Mouse (Mus musculus) adrenal gland, adult (tissue): ENCODE measurements at regions not wholly inside any gene's neighbourhood (a gene's known extent, or its start where the extent isn't known, plus 50 kb on each side); places are given as distances from the start of the nearest gene placed in this dataset.

Experiments used
- DNase-seq, 2 experiments: peaks; one replicate each; pipeline ENCODE4 v3.0.0; 2022 to 2023; ENCODE audit warnings: low spot score in 1 of 2; ENCODE audit not compliant: inconsistent age in 2 of 2

DNA sequence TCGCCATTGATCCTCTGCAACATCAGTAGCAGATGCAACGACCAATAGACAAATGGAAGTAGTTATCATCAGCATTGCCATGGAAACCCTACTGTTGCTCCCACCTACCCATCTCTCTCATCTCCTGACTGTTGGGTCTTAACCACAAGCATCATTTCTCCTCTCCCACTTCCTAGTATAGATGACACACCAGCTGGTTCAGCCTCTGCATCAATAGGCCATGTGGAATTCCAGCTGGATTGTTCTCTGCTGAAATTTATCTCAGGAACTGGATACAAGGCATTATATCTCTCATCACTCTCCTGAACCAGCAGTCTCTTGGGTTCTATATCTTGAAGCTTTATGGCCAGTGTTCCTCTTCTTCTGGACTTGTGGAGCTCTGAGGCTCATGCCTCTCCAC is 219.3 kb downstream of the Ice1 start:
- DNase-seq, result no peak

DNA sequence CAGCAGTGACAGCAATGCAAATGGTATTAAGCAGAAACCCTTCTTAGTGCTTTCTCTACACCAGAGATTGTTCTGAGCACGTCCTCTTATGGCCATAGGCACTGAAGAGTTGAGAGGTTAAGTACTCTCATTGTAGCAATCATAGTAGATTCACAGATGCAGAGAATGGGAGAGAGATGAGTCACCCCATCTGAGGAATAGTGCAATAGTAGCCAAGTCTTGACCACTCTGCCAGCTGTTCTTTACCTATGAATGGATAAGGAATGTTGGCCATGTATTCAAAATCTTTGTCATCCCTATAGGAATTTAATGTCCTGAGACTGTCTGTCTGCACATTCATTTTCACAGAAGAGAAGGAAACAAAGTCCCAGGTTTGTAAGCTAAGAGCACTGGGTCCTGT is 198.0 kb downstream of the Ice1 start:
- DNase-seq, result no peak

DNA sequence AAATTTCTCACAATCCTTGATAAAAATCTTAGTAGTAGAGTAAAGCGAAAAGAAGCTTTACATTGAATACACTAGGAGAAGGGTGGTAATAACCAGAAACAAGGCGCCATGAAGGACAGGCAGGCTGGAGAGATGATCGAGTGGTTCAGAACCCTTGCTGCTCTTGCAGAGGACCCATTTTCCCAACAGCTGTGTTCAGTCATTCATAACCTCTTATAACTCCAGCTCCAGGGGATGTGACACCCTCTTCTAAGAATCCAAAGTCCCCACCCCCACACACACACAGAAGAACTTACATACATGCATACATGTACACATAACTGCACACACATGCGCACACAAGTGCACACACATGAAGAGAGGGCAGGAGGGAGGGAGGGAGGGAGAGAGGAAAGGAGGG is 190.5 kb downstream of the Ice1 start:
- no peak for DNase-seq

DNA sequence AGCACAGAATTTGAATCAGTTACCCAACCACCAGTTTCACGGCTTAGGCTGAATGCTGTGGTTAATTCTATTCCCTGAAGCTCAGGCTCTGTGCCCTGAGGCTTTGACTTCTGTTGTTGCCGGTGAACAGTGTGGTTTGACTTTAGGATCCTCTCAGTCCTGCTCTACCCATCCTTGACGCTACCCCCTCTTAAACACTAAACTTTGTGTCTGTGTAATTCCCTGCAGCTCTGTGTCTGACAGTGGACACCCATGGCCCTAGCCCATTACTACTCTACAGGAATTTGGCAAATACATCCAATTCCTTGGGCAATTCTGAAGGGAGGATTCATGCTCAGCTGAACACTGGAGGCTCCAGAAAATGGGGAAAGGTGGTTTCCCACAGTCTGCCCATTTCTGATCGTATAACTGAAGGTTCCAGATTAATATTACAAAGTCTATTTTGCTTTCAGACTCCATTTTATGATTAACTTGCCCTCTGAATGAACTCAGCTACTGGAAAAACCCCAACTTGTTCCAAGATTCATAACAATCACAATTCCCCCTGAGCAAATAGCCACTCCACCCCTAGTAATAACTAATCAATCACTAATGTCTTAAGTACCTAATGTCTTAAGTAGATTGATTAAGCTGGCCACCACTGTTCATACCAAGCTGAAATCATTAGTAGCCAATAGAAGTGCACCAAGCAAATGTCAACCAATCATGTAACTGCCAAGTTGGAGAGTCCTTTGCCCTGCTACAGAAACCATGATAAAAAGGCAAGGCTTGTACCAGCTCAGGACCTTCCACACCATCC is 182.6 kb downstream of the Ice1 start:
- DNase-seq, result no peak

DNA sequence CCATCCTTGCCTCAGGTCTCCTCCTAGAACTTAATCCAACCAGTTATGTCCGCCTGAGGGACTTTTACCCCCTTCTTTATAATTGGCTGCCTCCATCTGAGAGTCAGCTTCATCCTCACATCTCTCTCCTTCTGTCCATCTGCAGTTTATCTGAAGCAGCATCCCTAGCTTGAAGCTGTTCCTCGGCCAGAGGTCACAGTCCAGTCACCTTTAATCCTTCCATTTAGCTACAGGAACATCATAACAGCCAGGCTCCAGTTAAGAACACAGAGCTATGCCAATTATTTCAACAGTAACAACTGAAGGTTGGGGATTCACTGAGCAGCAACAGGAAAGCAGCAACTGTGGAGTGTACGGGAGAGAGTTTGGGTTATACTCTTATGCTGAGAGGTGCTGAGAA is 179.0 kb downstream of the Ice1 start:
- DNase-seq, result no peak

DNA sequence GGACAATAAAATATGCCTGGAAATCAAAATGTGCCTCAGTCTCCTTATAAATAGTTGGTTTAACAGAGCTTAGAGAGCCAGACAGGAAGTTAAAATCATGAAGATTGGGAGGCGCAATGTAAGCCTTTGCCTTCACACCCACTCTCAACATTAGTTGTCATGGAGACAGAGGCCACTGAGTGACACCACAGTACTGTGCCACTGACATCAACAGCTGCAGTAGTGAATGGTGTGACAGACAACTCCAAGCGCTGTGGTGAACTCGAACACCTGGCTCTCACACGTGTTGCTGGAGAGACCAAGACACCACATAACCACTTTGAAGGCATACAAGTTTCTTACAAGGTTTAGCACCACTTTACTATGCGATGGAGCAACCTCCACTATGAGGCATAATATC is 172.4 kb downstream of the Ice1 start:
- no peak for DNase-seq

DNA sequence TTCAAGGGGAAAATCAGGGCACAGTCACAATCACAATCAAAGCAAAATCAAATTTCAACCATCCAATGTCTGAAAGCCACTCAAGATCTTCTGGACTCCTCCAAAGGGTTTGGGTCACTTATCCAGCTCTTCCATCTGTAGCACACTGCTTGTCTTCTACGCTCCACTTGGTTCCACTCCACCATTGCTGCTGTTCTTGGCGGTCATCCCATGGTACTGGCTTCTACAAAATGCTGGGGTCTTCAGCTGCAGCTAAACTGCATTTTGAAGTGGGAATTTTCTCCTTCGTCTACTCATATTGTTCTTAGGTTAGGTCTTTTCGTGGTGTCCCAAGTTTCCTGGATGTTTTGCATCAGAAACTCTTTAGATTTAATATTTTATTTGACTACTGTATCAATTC is 162.7 kb downstream of the Ice1 start:
- DNase-seq, result no peak

DNA sequence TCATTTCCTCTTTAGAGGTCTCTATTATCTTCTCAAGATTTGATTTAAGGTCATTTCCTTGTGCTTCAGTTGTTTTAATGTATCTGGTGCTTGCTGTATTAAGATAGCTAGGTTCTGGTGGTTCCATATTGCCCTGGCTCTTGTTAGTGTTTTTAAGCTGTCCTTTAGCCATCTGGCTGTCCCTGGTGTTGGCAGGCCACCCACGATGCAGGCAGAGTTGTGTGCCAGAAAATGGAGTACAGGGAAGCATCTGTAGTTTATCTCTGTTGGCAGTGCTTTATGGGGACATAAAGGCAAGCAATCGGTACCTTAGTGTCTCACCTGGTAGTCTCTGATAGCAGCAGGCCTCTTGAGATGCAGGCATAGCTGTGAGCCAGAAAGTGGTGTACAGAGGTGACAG is 162.1 kb downstream of the Ice1 start:
- DNase-seq, result no peak

DNA sequence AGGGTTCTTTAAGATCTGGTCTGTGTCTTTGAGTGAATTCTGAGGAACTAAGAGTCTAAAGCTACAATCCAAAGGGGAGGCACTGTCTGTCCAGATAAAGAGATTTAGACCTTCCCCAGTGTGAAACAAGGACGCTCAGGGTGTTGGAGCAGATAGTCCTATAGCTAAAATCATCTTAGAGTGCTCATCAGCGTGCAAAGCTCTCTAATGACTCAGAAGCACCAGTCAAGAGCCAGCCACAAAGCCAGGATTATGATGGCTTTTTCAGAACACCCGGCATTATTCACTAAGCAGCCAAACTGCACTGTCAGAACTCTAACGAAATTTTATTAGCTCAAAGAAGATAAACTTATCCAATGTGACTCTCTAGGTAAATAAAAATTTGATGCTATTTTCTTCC is 138.1 kb downstream of the Ice1 start:
- no peak for DNase-seq
